8 mouse cellular contexts compared by ENCODE assay signal in the genomic region with DNA sequence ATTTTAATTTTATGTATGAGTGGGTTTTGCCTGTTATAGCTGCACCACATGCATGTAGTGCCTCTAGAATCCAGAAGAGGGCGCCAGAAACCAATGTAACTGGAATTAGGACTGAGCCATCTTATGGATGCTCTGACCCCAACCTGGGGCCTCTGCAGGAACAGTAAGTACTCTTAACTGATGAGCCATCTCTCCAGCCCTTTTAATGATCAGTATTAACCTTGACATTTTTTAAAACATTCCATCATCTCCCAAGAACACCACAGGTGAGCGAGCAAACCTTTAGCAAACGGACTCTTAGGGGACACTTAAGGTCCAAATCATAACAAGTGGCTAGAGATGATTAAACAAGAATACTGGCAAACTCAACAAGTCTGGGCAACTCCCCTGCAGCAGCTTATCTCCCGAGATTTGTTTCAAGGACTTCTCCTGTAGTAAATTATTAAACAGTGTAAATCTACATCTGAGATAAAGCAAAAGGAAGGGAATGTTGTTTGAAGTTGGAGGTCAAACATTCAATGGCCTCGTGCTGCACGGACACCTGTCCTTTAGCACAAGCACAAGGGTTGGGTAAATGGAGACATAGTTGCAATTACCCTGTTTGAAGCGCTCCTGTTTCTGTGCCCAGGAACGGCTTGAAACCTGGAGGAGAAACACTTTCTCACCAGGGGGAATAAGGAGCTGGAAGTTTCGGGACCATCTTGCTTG.
DNase-seq lines count a peak whose midpoint lies in the region; ATAC-seq and TF ChIP-seq lines count a peak whose summit lies in the region.
"Had no signal": no experiment of that assay in that cellular context is flagged by ENCODE, and none has a peak within 500 bp of the region (broad histone marks: within the 10 kb centered on the region; RNA-seq: fewer than 3 reads in every experiment).

No protein-coding gene starts in this region.

- peak; percentile 45 to 59 for DNase-seq in right cerebral cortex, adult 2 months (ENCODE audit: low spot score in 2 of 2)
- DNase-seq in right cerebral cortex, postnatal 25 days, result no peak
- peak; percentile 100 for DNase-seq in adipocyte (ENCODE audit: low spot score)
- peak; percentile 79 for DNase-seq in embryonic facial prominence, embryonic 11.5 days (ENCODE audit: low spot score)
- DNase-seq in kidney, adult 2 months, result peak; percentile 63
- peak; percentile 68 to 82 for DNase-seq in lung, adult 18-20 months
- DNase-seq in spleen, adult 12 weeks (ENCODE audit: low spot score), result peak; percentile 24

- H3K9me3 ChIP-seq in embryonic facial prominence, embryonic 11.5 days (replicated peaks; ENCODE audit: control insufficient read depth, low read length), result no peaks in the 10 kb centered on the region
- H3K9me3 ChIP-seq: neural tube, embryonic 13.5 days had no signal

- H3K9ac ChIP-seq in embryonic facial prominence, embryonic 11.5 days (replicated peaks; ENCODE audit: low read length), result no peak overlapping the region
- H3K9ac ChIP-seq: neural tube, embryonic 13.5 days had no signal

- H3K27ac ChIP-seq in embryonic facial prominence, embryonic 11.5 days (replicated peaks; ENCODE audit: low read depth, low read length), result no peak overlapping the region
- H3K27ac ChIP-seq in kidney, adult 2 months (ENCODE audit: insufficient read depth, low read depth, low read length), result no peak overlapping the region
- H3K27ac ChIP-seq: neural tube, embryonic 13.5 days had no signal

- H3K4me3 ChIP-seq in embryonic facial prominence, embryonic 11.5 days (ENCODE audit: low read depth, low read length), result no peak overlapping the region
- no peak overlapping the region for H3K4me3 ChIP-seq in kidney, adult 2 months (ENCODE audit: insufficient read depth, low read depth, low read length)
- H3K4me3 ChIP-seq: neural tube, embryonic 13.5 days had no signal

- TF ChIP-seq CTCF in kidney, adult 2 months (conservative IDR thresholded peaks at IDR 0.05; ENCODE audit: insufficient read depth, insufficient read length, low read depth, low read length), result peak; percentile 52

- no peak for TF ChIP-seq POLR2A in kidney, adult 2 months (IDR thresholded peaks at IDR 0.05; ENCODE audit: low read depth, low read length)

- no peaks in the 10 kb centered on the region for H3K36me3 ChIP-seq in embryonic facial prominence, embryonic 11.5 days (replicated peaks; ENCODE audit: control insufficient read depth, insufficient read depth, low read depth, low read length)
- H3K36me3 ChIP-seq in kidney, adult 2 months (ENCODE audit: control insufficient read depth, insufficient read depth, low read length), result no peaks in the 10 kb centered on the region
- H3K36me3 ChIP-seq: neural tube, embryonic 13.5 days had no signal

- no peaks in the 10 kb centered on the region for H3K27me3 ChIP-seq in embryonic facial prominence, embryonic 11.5 days (ENCODE audit: control insufficient read depth, insufficient read depth, low read length)
- H3K27me3 ChIP-seq in kidney, adult 2 months (replicated peaks; ENCODE audit: control insufficient read depth, insufficient read depth, low read length), result no peaks in the 10 kb centered on the region
- H3K27me3 ChIP-seq: neural tube, embryonic 13.5 days had no signal

- H3K4me1 ChIP-seq in embryonic facial prominence, embryonic 11.5 days (ENCODE audit: control insufficient read depth, insufficient read depth, low read length), result no peaks in the 10 kb centered on the region
- peaks cover 3% of the 10 kb centered on the region; the same call in 1 of the 2 replicates for H3K4me1 ChIP-seq in kidney, adult 2 months (ENCODE audit: control insufficient read depth, insufficient read depth, low read length)

- H3K4me2 ChIP-seq in embryonic facial prominence, embryonic 11.5 days (ENCODE audit: low read depth, low read length), result no peak overlapping the region
- H3K4me2 ChIP-seq: neural tube, embryonic 13.5 days had no signal

- 71% methylated on average over 9 of the region's 9 CpGs for whole genome bisulfite sequencing in embryonic facial prominence, embryonic 11.5 days
- WGBS in kidney, adult 2 months, result 51% methylated on average over 9 of the region's 9 CpGs

- ATAC-seq in embryonic facial prominence, embryonic 11.5 days (replicated peaks; ENCODE audit: insufficient number of reproducible peaks, low FRiP score, low TSS enrichment, low read depth), result no peak
